Mouse (Mus musculus) small intestine, adult 2 months (tissue): ENCODE data around the gene Tespa1.

Source experiments
- CTCF ChIP-seq: fragments of 200-500 bp; IDR thresholded peaks from 2 replicates; pipeline ENCODE4 v1.5.1; 2012; ENCODE audit warnings: low read depth, mild to moderate bottlenecking, control low read depth, inconsistent platforms, low read length, moderate library complexity, mixed read lengths; ENCODE audit not compliant: insufficient replicate concordance, insufficient read length; ENCODE audit errors: extremely low read depth
- POLR2A ChIP-seq: fragments of 200-500 bp; IDR thresholded peaks from 2 replicates; pipeline ENCODE4 v1.6.1; 2012; ENCODE audit warnings: low read depth, mild to moderate bottlenecking, control low read depth, inconsistent platforms, low read length, moderate library complexity

DNA sequence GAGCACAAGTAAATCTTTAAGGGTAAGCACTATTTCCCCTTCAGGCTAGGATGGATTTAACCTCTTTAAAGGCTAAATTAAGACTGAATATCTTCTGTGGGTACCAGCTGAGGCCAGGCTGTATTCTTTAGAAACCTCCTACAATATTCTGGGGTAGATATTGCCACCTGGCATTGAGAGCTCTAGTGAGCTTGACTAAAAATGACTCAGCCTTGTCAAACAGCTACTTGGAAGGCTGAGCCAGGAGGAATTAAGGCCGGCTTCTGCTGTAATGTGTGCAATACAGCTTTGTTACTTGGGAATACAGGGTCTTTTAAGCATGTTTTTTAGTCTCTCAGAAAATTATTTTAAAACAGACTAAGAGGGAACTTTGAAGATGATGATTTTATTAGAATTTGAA lies 35.5 kb upstream of the Tespa1 start:
- no peak for TF ChIP-seq POLR2A
- no peak for TF ChIP-seq CTCF
